Mouse (Mus musculus): ENCODE measurements around the gene Gm3543. TPM values are rescaled to one million over a fixed set of nuclear protein-coding genes. Genes with fewer than 3 reads are reported as not detected.
"Not testable (repeated sequence)": the region's sequence is repeated elsewhere in the genome, so short reads cannot be mapped to it uniquely, and the experiment has no call there.

The Gm3543 gene
- total RNA-seq (2021) = not detected in 2 replicates
- long read RNA-seq, experiment 1 = 0 reads
- long read RNA-seq, experiment 2 = 0 reads

- not testable (repeated sequence) for DNase-seq
Observed at GRCm38 (mm10) chr14:41983225-41983624, at the start of gene Gm3543. Gene Gm3543, minus strand, starts transcription at chr14:41983325.

GRCm38 (mm10) chr14:41968596-41968995 is 14.5 kb downstream of the Gm3543 start:
- DNase-seq = not testable (repeated sequence)

GRCm38 (mm10) chr14:41967827-41968226 is 15.3 kb downstream of the Gm3543 start, which contains the start of gene Gm6401:
Gene Gm6401, minus strand, starts transcription at chr14:41967927.
- not testable (repeated sequence) for DNase-seq

- DNase-seq = not testable (repeated sequence)
Observed at GRCm38 (mm10) chr14:41964095-41964494, 19.0 kb downstream of the Gm3543 start.

- not testable (repeated sequence) for DNase-seq
Observed at GRCm38 (mm10) chr14:41943695-41944094, 39.4 kb downstream of the Gm3543 start, which contains the start of gene 1700024B05Rik. Gene 1700024B05Rik, plus strand, starts transcription at chr14:41943995.

Other genes with a start within 250 kb of the Gm3543 start
- gene Gm7929, start 232.7 kb downstream of the Gm3543 start, total RNA-seq (2021) = not detected in 2 replicates
- not detected in 2 replicates for gene Gm47189, start 210.9 kb downstream of the Gm3543 start, total RNA-seq (2021)
- not detected in 2 replicates for gene Gm7980, start 76.0 kb downstream of the Gm3543 start, total RNA-seq (2021)
- not detected in 2 replicates for gene 1700049E17Rik1, start 58.4 kb downstream of the Gm3543 start, total RNA-seq (2021)
- gene 1700024B05Rik, start 39.3 kb downstream of the Gm3543 start, total RNA-seq (2021) = not detected in 2 replicates
- not detected in 2 replicates for gene Gm6401, start 15.4 kb downstream of the Gm3543 start, total RNA-seq (2021)
- not detected in 2 replicates for gene Gm7951, start 134.0 kb upstream of the Gm3543 start, total RNA-seq (2021)
- gene Gm17027, start 179.3 kb upstream of the Gm3543 start, total RNA-seq (2021) = not detected in 2 replicates
- not detected in 2 replicates for gene Gm3573, start 207.5 kb upstream of the Gm3543 start, total RNA-seq (2021)